Comparison of ENCODE assay signal across 21 mouse cellular contexts in genomic region chr9:58817676-58818075, GRCm38 (mm10). TPM values are rescaled to one million over a fixed set of nuclear protein-coding genes. Genes with fewer than 3 reads are reported as not detected.
DNase-seq lines count a peak whose midpoint lies in the region; ATAC-seq and TF ChIP-seq lines count a peak whose summit lies in the region.
"Had no signal": no experiment of that assay in that cellular context is flagged by ENCODE, and none has a peak within 500 bp of the region (broad histone marks: within the 10 kb centered on the region; RNA-seq: fewer than 3 reads in every experiment).

No protein-coding gene starts in this region.

- 50% methylated on average over 3 of the region's 3 CpGs for WGBS in midbrain, postnatal 0 days
- WGBS in midbrain, embryonic 13.5 days, result 53% methylated on average over 3 of the region's 3 CpGs
- 29% methylated on average over 3 of the region's 3 CpGs for WGBS in heart, embryonic 10.5 days
- WGBS in heart, postnatal 0 days, result 15% methylated on average over 3 of the region's 3 CpGs
- WGBS in stomach, postnatal 0 days, result 40% methylated on average over 3 of the region's 3 CpGs
- 41% methylated on average over 3 of the region's 3 CpGs for WGBS in forebrain, embryonic 16.5 days

- no peaks in the 10 kb centered on the region for H3K36me3 ChIP-seq in midbrain, postnatal 0 days (ENCODE audit: insufficient read depth, low read length)
- no peaks in the 10 kb centered on the region for H3K36me3 ChIP-seq in midbrain, embryonic 13.5 days
- H3K36me3 ChIP-seq in heart, embryonic 10.5 days, result no peaks in the 10 kb centered on the region
- no peaks in the 10 kb centered on the region for H3K36me3 ChIP-seq in heart, postnatal 0 days (replicated peaks; ENCODE audit: control insufficient read depth, insufficient read depth, low read length)
- H3K36me3 ChIP-seq in stomach, postnatal 0 days (ENCODE audit: control insufficient read depth, insufficient read depth, low read length), result no peaks in the 10 kb centered on the region
- no peaks in the 10 kb centered on the region for H3K36me3 ChIP-seq in forebrain, embryonic 16.5 days (ENCODE audit: control insufficient read depth, insufficient read depth)
- H3K36me3 ChIP-seq: forebrain, embryonic 10.5 days; liver, embryonic 15.5 days; midbrain, embryonic 12.5 days had no signal

- ATAC-seq in midbrain, postnatal 0 days (ENCODE audit: low FRiP score), result no peak
- ATAC-seq in midbrain, embryonic 13.5 days, result no peak
- peak; percentile 72 for ATAC-seq in heart, postnatal 0 days (ENCODE audit: insufficient read depth, low read depth)
- peak; percentile 24; the same call in 1 of the 2 replicates for ATAC-seq in stomach, postnatal 0 days (ENCODE audit: low FRiP score, low TSS enrichment)
- no peak for ATAC-seq in forebrain, embryonic 16.5 days
- no peak for ATAC-seq in activated CD4-positive, CD25-positive, alpha-beta regulatory T cell, adult 4 months

- no peaks in the 10 kb centered on the region for H3K9me3 ChIP-seq in midbrain, postnatal 0 days (ENCODE audit: low read length)
- H3K9me3 ChIP-seq in midbrain, embryonic 13.5 days, result no peaks in the 10 kb centered on the region
- H3K9me3 ChIP-seq in heart, embryonic 10.5 days, result no peaks in the 10 kb centered on the region
- no peaks in the 10 kb centered on the region for H3K9me3 ChIP-seq in heart, postnatal 0 days (replicated peaks; ENCODE audit: control insufficient read depth, low read length)
- no peaks in the 10 kb centered on the region for H3K9me3 ChIP-seq in stomach, postnatal 0 days (ENCODE audit: control insufficient read depth, low read length)
- H3K9me3 ChIP-seq in forebrain, embryonic 16.5 days (ENCODE audit: control insufficient read depth, low read length), result no peaks in the 10 kb centered on the region
- H3K9me3 ChIP-seq: forebrain, embryonic 10.5 days; liver, embryonic 15.5 days; midbrain, embryonic 12.5 days had no signal

- no peak overlapping the region for H3K4me3 ChIP-seq in midbrain, postnatal 0 days (ENCODE audit: low read depth, low read length)
- H3K4me3 ChIP-seq in midbrain, embryonic 13.5 days (replicated peaks), result no peak overlapping the region
- no peak overlapping the region; the same call in 1 of the 2 replicates for H3K4me3 ChIP-seq in heart, embryonic 10.5 days
- H3K4me3 ChIP-seq in heart, postnatal 0 days (ENCODE audit: low read depth, low read length), result no peak overlapping the region
- no peak overlapping the region for H3K4me3 ChIP-seq in stomach, postnatal 0 days (ENCODE audit: low read depth, low read length)
- H3K4me3 ChIP-seq in forebrain, embryonic 16.5 days (replicated peaks; ENCODE audit: low read length), result no peak overlapping the region
- H3K4me3 ChIP-seq: forebrain, embryonic 10.5 days; gastrocnemius, adult 2 months; liver, embryonic 15.5 days; midbrain, embryonic 12.5 days; myocyte had no signal

- 0 out of 2 replicates have a peak, but pooled peaks cover 4% of the 10 kb centered on the region for H3K27me3 ChIP-seq in midbrain, postnatal 0 days (ENCODE audit: insufficient read depth, low read length)
- peaks cover 27% of the 10 kb centered on the region for H3K27me3 ChIP-seq in midbrain, embryonic 13.5 days
- peaks cover 49% of the 10 kb centered on the region for H3K27me3 ChIP-seq in heart, embryonic 10.5 days (ENCODE audit: insufficient read depth, poor library complexity, severe bottlenecking)
- peaks cover 22% of the 10 kb centered on the region for H3K27me3 ChIP-seq in heart, postnatal 0 days (ENCODE audit: control insufficient read depth, insufficient read depth, low read length)
- H3K27me3 ChIP-seq in stomach, postnatal 0 days (ENCODE audit: control insufficient read depth, insufficient read depth, low read length), result peaks cover 1% of the 10 kb centered on the region; the same call in 1 of the 2 replicates
- H3K27me3 ChIP-seq in forebrain, embryonic 16.5 days (replicated peaks; ENCODE audit: control insufficient read depth, insufficient read depth, low read length), result peaks cover 5% of the 10 kb centered on the region; the same call in 1 of the 2 replicates

- no peak overlapping the region for H3K9ac ChIP-seq in midbrain, postnatal 0 days (replicated peaks; ENCODE audit: low read length, poor library complexity, severe bottlenecking)
- no peak overlapping the region for H3K9ac ChIP-seq in midbrain, embryonic 13.5 days (replicated peaks)
- no peak overlapping the region for H3K9ac ChIP-seq in heart, postnatal 0 days (replicated peaks; ENCODE audit: low read depth, low read length)
- no peak overlapping the region for H3K9ac ChIP-seq in stomach, postnatal 0 days (ENCODE audit: low read length)
- H3K9ac ChIP-seq in forebrain, embryonic 16.5 days (replicated peaks; ENCODE audit: low read depth, low read length), result no peak overlapping the region
- H3K9ac ChIP-seq: liver, embryonic 15.5 days; midbrain, embryonic 12.5 days had no signal

- no peak for TF ChIP-seq EP300 in heart, postnatal 0 days (IDR thresholded peaks at IDR 0.05; ENCODE audit: low read depth)
- TF ChIP-seq EP300 in stomach, postnatal 0 days (optimal IDR thresholded peaks at IDR 0.05), result no peak

- H3K4me2 ChIP-seq in midbrain, postnatal 0 days (ENCODE audit: low read depth, low read length, poor library complexity, severe bottlenecking), result no peak overlapping the region
- H3K4me2 ChIP-seq in midbrain, embryonic 13.5 days (replicated peaks), result no peak overlapping the region
- H3K4me2 ChIP-seq in heart, postnatal 0 days (ENCODE audit: low read depth, low read length), result no peak overlapping the region
- no peak overlapping the region for H3K4me2 ChIP-seq in stomach, postnatal 0 days (replicated peaks; ENCODE audit: low read depth)
- no peak overlapping the region for H3K4me2 ChIP-seq in forebrain, embryonic 16.5 days (ENCODE audit: low read length)
- H3K4me2 ChIP-seq: liver, embryonic 15.5 days; midbrain, embryonic 12.5 days had no signal

- TF ChIP-seq CTCF in midbrain, postnatal 0 days (IDR thresholded peaks at IDR 0.05), result no peak
- TF ChIP-seq CTCF in heart, postnatal 0 days (IDR thresholded peaks at IDR 0.05; ENCODE audit: low read depth), result no peak
- no peak for TF ChIP-seq CTCF in stomach, postnatal 0 days (IDR thresholded peaks at IDR 0.05; ENCODE audit: low read depth)

- H3K27ac ChIP-seq in midbrain, postnatal 0 days (ENCODE audit: low read depth, low read length), result no peak overlapping the region
- no peak overlapping the region for H3K27ac ChIP-seq in midbrain, embryonic 13.5 days
- H3K27ac ChIP-seq in heart, embryonic 10.5 days, result peak overlapping the region; percentile 71
- peak overlapping the region; percentile 21; the same call in 1 of the 2 replicates for H3K27ac ChIP-seq in heart, postnatal 0 days (ENCODE audit: low read depth)
- H3K27ac ChIP-seq in stomach, postnatal 0 days (replicated peaks), result no peak overlapping the region
- no peak overlapping the region for H3K27ac ChIP-seq in forebrain, embryonic 16.5 days (ENCODE audit: low read length)
- H3K27ac ChIP-seq: forebrain, embryonic 10.5 days; gastrocnemius, adult 2 months; liver, embryonic 15.5 days; midbrain, embryonic 12.5 days had no signal

- H3K4me1 ChIP-seq in midbrain, postnatal 0 days (ENCODE audit: insufficient read depth, low read length), result no peaks in the 10 kb centered on the region
- peaks cover 36% of the 10 kb centered on the region for H3K4me1 ChIP-seq in midbrain, embryonic 13.5 days (replicated peaks)
- H3K4me1 ChIP-seq in heart, embryonic 10.5 days, result peaks cover 85% of the 10 kb centered on the region
- peaks cover 4% of the 10 kb centered on the region for H3K4me1 ChIP-seq in heart, postnatal 0 days (ENCODE audit: control insufficient read depth, insufficient read depth)
- H3K4me1 ChIP-seq in stomach, postnatal 0 days (replicated peaks; ENCODE audit: control insufficient read depth, insufficient read depth), result no peaks in the 10 kb centered on the region
- H3K4me1 ChIP-seq in forebrain, embryonic 16.5 days (replicated peaks; ENCODE audit: control insufficient read depth, insufficient read depth, low read length), result peaks cover 18% of the 10 kb centered on the region

- peak; percentile 42 for DNase-seq in midbrain, postnatal 0 days (ENCODE audit: low spot score)
- DNase-seq in heart, embryonic 10.5 days (ENCODE audit: low spot score), result no peak
- DNase-seq in heart, postnatal 0 days (ENCODE audit: low spot score), result peak; percentile 41
- no peak for DNase-seq in stomach, postnatal 0 days (ENCODE audit: low spot score)
- no peak for DNase-seq in layer of hippocampus, postnatal 10 days (ENCODE audit: low spot score in 2 of 2)
- DNase-seq: adrenal gland, adult 2 months; gastrocnemius, adult 2 months; kidney, adult 8-10 months; kidney, postnatal 36 days; layer of hippocampus, adult 9-11 months; thymus, adult 18-20 months had no signal

RNA-seq across cellular contexts. Expression of gene Hcn4, which starts 5.5 kb away (rescaled TPM):
- total RNA-seq in midbrain, postnatal 0 days (2014; rRNA removed), result 34.6 and 42.3 TPM in 2 replicates
- polyA plus RNA-seq in midbrain, postnatal 0 days (2015; fragmentation: Nextera tagmentation; extraction: Ambion mirVana), result 3.8 and 4.1 TPM in 2 replicates
- 2.8 and 3.7 TPM in 2 replicates for polyA plus RNA-seq in midbrain, embryonic 13.5 days (2015; fragmentation: Nextera tagmentation; extraction: Ambion mirVana)
- polyA plus RNA-seq in heart, embryonic 10.5 days (2016; fragmentation: Nextera tagmentation; extraction: Ambion mirVana), result 3.0 and 3.8 TPM in 2 replicates
- 7.4 and 10.9 TPM in 2 replicates for total RNA-seq in heart, postnatal 0 days (2014; rRNA removed; ENCODE audit: low replicate concordance)
- polyA plus RNA-seq in heart, postnatal 0 days (2015; fragmentation: Nextera tagmentation; extraction: Ambion mirVana), result 0.61 and 0.99 TPM in 2 replicates
- 0.05 and 0.12 TPM in 2 replicates for polyA plus RNA-seq in stomach, postnatal 0 days (2015; fragmentation: Nextera tagmentation; extraction: Ambion mirVana)
- polyA plus RNA-seq in forebrain, embryonic 16.5 days (2015; fragmentation: Nextera tagmentation; extraction: Ambion mirVana), result 2.1 and 2.8 TPM in 2 replicates
- polyA plus RNA-seq in activated CD4-positive, CD25-positive, alpha-beta regulatory T cell, adult 4 months (2017; shearing (Covaris generic)), result not detected
- 10 to 100 TPM in 1 of 2 experiments, 1 to 10 TPM in 1; 9.8 to 10.3 TPM for total RNA-seq in layer of hippocampus, postnatal 10 days (2021)
- total RNA-seq: hematopoietic stem cell, adult 5-6 weeks; megakaryocyte progenitor cell, adult 5-6 weeks had no signal
- polyA plus RNA-seq: C2C12; liver, embryonic 15.5 days had no signal

Comparison
In these comparisons a context has a peak if more than half of its experiments do, and no peak if none do; other contexts are left out.
1. DNase-seq: peak in midbrain, postnatal 0 days (single experiment) and heart, postnatal 0 days (single experiment); none in heart, embryonic 10.5 days (single experiment), stomach, postnatal 0 days (single experiment) and layer of hippocampus, postnatal 10 days (0 of 2).
2. ATAC-seq: peak in heart, postnatal 0 days (single experiment) and stomach, postnatal 0 days (single experiment); none in midbrain, postnatal 0 days (single experiment), midbrain, embryonic 13.5 days (single experiment), forebrain, embryonic 16.5 days (single experiment) and activated CD4-positive, CD25-positive, alpha-beta regulatory T cell, adult 4 months (single experiment).
3. H3K27ac ChIP-seq: peak in heart, embryonic 10.5 days (single experiment) and heart, postnatal 0 days (single experiment); none in midbrain, postnatal 0 days (single experiment), midbrain, embryonic 13.5 days (single experiment), stomach, postnatal 0 days (single experiment) and forebrain, embryonic 16.5 days (single experiment).